Mouse (Mus musculus) kidney, postnatal 0 days (tissue): ENCODE measurements around the gene Appbp2. TPM values are rescaled to one million over a fixed set of nuclear protein-coding genes. Genes with fewer than 3 reads are reported as not detected.

ENCODE experiments used
- ATAC-seq: fragments of 200-750 bp; cut with Nextera tagmentation; replicated peaks from 2 replicates; pipeline ENCODE4 v1.8.0; 2017; ENCODE audit warnings: low read depth, moderate number of reproducible peaks, moderate TSS enrichment, moderate library complexity; ENCODE audit not compliant: low FRiP score
- DNase-seq: peaks from one replicate; pipeline ENCODE4 v3.0.0-alpha.2; 2016; ENCODE audit warnings: low spot score
- H3K27ac ChIP-seq: fragments of 300-500 bp; sonication (generic); 2 replicates; pipeline ENCODE4 v1.5.1; 2014; ENCODE audit warnings: mild to moderate bottlenecking
- H3K27me3 ChIP-seq: fragments of 300-500 bp; sonication (generic); 2 replicates; pipeline ENCODE4 v1.6.1; 2014; ENCODE audit warnings: low read length, mixed read lengths; ENCODE audit not compliant: insufficient read depth
- H3K36me3 ChIP-seq: fragments of 300-500 bp; sonication (generic); 2 replicates; pipeline ENCODE4 v1.6.1; 2014; ENCODE audit warnings: low read length, mixed read lengths; ENCODE audit not compliant: insufficient read depth
- H3K4me1 ChIP-seq: fragments of 300-500 bp; sonication (generic); replicated peaks from 2 replicates; pipeline ENCODE4 v1.6.1; 2014; ENCODE audit warnings: antibody characterized with exemption, low read length, mixed read lengths; ENCODE audit not compliant: insufficient read depth
- H3K4me2 ChIP-seq: fragments of 300-500 bp; sonication (generic); 2 replicates; pipeline ENCODE4 v1.6.1; 2014; ENCODE audit warnings: mild to moderate bottlenecking, low read length, moderate library complexity, mixed read lengths
- H3K4me3 ChIP-seq: fragments of 300-500 bp; sonication (generic); replicated peaks from 2 replicates; pipeline ENCODE4 v1.5.1; 2014; ENCODE audit warnings: low read depth, low read length
- H3K9ac ChIP-seq: fragments of 300-500 bp; sonication (generic); 2 replicates; pipeline ENCODE4 v1.6.1; 2014; ENCODE audit warnings: low read depth, low read length
- H3K9me3 ChIP-seq: fragments of 300-500 bp; sonication (generic); replicated peaks from 2 replicates; pipeline ENCODE4 v1.6.1; 2016; ENCODE audit warnings: low read length, inconsistent platforms, mixed read lengths
- CTCF ChIP-seq: IDR thresholded peaks from 2 replicates; pipeline ENCODE4 v1.5.1; 2016; ENCODE audit warnings: antibody characterized with exemption, low read depth, mild to moderate bottlenecking, moderate library complexity
- WGBS: fragments of 180-500 bp; shearing (Covaris S2); extraction: QIAGEN DNeasy Blood & Tissue Kit; methylation state at CpG from one replicate; pipeline ENCODE4 v1.1.7; 2014; 5-methylcytosine and 5-hydroxymethylcytosine counted together
- polyA plus RNA-seq: library from polyadenylated mRNA; unstranded; fragments of >200 nt; fragmentation: Nextera tagmentation; extraction: Ambion mirVana; gene quantifications from 2 replicates; pipeline ENCODE4 v1.2.1, GENCODE M21; 2015

The Appbp2 gene
- polyA plus RNA-seq, 1 experiment from 2014 or later = 38.9 TPM

- Histone ChIP-seq H3K27me3 (no peaks in the 10 kb centered on the region), H3K4me2 (no peak overlapping the region), H3K4me1 (no peaks in the 10 kb centered on the region), H3K9me3 (no peaks in the 10 kb centered on the region), H3K9ac (no peak overlapping the region), H3K36me3 (no peaks in the 10 kb centered on the region), H3K4me3 (no peak overlapping the region), H3K27ac (no peak overlapping the region)
- WGBS = 61% methylated on average over 3 of the region's 3 CpGs
- ATAC-seq = no peak
- DNase-seq = peak; percentile 40
- TF ChIP-seq CTCF = peak; percentile 70
Observed at GRCm38 (mm10) chr11:85270631-85271030, 35.7 kb upstream of the Appbp2 start.

GRCm38 (mm10) chr11:85267393-85267792 is 32.5 kb upstream of the Appbp2 start:
- no peak for TF ChIP-seq CTCF
- Histone ChIP-seq H3K4me3 (no peak overlapping the region), H3K27me3 (no peaks in the 10 kb centered on the region), H3K27ac (no peak overlapping the region), H3K4me1 (no peaks in the 10 kb centered on the region), H3K9me3 (no peaks in the 10 kb centered on the region), H3K4me2 (no peak overlapping the region), H3K36me3 (no peaks in the 10 kb centered on the region), H3K9ac (no peak overlapping the region)
- 97% methylated on average over 1 of the region's 1 CpGs for WGBS
- ATAC-seq (no peak), DNase-seq (no peak)

- 43% methylated on average over 5 of the region's 5 CpGs for WGBS
Observed at GRCm38 (mm10) chr11:85264635-85265034, 29.7 kb upstream of the Appbp2 start.

GRCm38 (mm10) chr11:85261192-85261591 is 26.3 kb upstream of the Appbp2 start:
- no peak overlapping the region for H3K9ac ChIP-seq
- H3K36me3 ChIP-seq = no peaks in the 10 kb centered on the region
- no peak overlapping the region for H3K27ac ChIP-seq
- no peaks in the 10 kb centered on the region for H3K4me1 ChIP-seq
- no peaks in the 10 kb centered on the region for H3K27me3 ChIP-seq
- H3K4me2 ChIP-seq = no peak overlapping the region
- TF ChIP-seq CTCF = peak; percentile 84
- peak; percentile 69 for DNase-seq
- 30% methylated on average over 7 of the region's 7 CpGs for WGBS
- H3K4me3 ChIP-seq = no peak overlapping the region
- no peak for ATAC-seq
- H3K9me3 ChIP-seq = no peaks in the 10 kb centered on the region

More at GRCm38 (mm10) chr11:85264635-85265034, 29.7 kb upstream of the Appbp2 start:
- Histone ChIP-seq H3K27me3 (no peaks in the 10 kb centered on the region), H3K4me3 (no peak overlapping the region), H3K36me3 (no peaks in the 10 kb centered on the region), H3K9me3 (no peaks in the 10 kb centered on the region), H3K4me2 (no peak overlapping the region), H3K4me1 (no peaks in the 10 kb centered on the region), H3K27ac (no peak overlapping the region), H3K9ac (no peak overlapping the region)
- ATAC-seq = peak; percentile 82; the same call in 1 of the 2 replicates
- no peak for TF ChIP-seq CTCF
- DNase-seq = peak; percentile 32

DNA sequence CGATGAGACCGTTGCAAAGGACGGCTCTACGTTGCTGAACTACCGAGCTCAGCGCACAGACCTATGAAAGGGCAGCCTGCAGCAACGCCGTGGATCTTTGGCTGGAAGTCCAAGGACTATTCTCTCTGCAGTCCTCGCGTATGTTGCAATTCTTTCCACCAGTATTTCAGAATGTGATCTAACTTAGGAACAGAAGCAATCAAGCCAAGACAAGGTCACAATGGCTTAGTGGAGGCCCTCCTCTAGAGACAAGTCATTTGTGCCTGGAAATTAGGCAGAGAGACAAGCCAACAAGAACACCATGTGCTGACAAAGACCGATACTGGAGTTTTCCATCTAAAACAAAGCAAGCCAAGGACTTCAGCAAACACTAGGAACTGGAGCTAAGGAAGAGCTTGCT is 24.0 kb upstream of the Appbp2 start:
- no peak overlapping the region for H3K4me2 ChIP-seq
- no peak overlapping the region for H3K27ac ChIP-seq
- DNase-seq (no peak), ATAC-seq (no peak)
- H3K4me1 ChIP-seq = no peaks in the 10 kb centered on the region
- H3K27me3 ChIP-seq = no peaks in the 10 kb centered on the region
- 77% methylated on average over 11 of the region's 11 CpGs for WGBS
- H3K4me3 ChIP-seq = no peak overlapping the region
- no peaks in the 10 kb centered on the region for H3K36me3 ChIP-seq
- H3K9me3 ChIP-seq = no peaks in the 10 kb centered on the region
- no peak for TF ChIP-seq CTCF
- no peak overlapping the region for H3K9ac ChIP-seq

GRCm38 (mm10) chr11:85255471-85256027 is 20.6 kb upstream of the Appbp2 start:
- Histone ChIP-seq H3K27me3 (no peaks in the 10 kb centered on the region), H3K4me1 (no peaks in the 10 kb centered on the region), H3K4me2 (no peak overlapping the region), H3K9ac (no peak overlapping the region), H3K27ac (no peak overlapping the region), H3K9me3 (no peaks in the 10 kb centered on the region), H3K4me3 (no peak overlapping the region), H3K36me3 (no peaks in the 10 kb centered on the region)
- ATAC-seq (no peak), DNase-seq (no peak)
- no peak for TF ChIP-seq CTCF
- 60% methylated on average over 3 of the region's 3 CpGs for whole genome bisulfite sequencing

DNA sequence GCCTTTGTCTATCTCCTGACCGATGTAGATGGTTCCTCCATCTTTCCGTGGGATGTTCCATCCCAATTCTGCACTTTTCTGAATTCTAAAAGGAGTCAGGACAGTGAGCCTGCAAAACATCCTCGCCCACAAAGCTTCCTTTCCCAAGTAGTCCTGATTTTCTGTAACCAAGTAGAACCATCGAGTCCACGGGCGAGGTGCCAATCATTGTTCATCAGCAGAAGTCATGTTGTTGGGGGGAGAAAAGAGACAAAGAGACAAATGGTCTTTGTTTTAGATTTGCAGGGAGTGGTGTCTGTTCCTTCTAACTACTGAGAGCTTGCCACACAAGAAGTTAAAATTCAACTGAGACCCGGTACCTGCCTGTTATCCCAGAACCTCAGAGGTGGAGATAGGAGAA is 18.7 kb upstream of the Appbp2 start:
- Histone ChIP-seq H3K4me1 (no peaks in the 10 kb centered on the region), H3K4me3 (no peak overlapping the region), H3K9ac (no peak overlapping the region), H3K36me3 (no peaks in the 10 kb centered on the region), H3K9me3 (no peaks in the 10 kb centered on the region), H3K27me3 (no peaks in the 10 kb centered on the region), H3K4me2 (no peak overlapping the region), H3K27ac (no peak overlapping the region)
- WGBS = 86% methylated on average over 7 of the region's 7 CpGs
- DNase-seq (no peak), ATAC-seq (no peak)
- TF ChIP-seq CTCF = no peak
